Mouse (Mus musculus) G1E (cell line): ENCODE results near the gene St8sia1.

ENCODE experiments used
- CTCF ChIP-seq: IDR thresholded peaks from 2 replicates; pipeline ENCODE4 v1.5.1; 2012; ENCODE audit warnings: low read depth, low read length, inconsistent platforms, mixed read lengths
- GATA1 ChIP-seq: IDR thresholded peaks from 2 replicates; pipeline ENCODE4 v1.6.1; 2012; ENCODE audit warnings: borderline replicate concordance, low read length, inconsistent platforms, mixed read lengths
- GATA2 ChIP-seq: IDR thresholded peaks from 2 replicates; pipeline ENCODE4 v1.6.1; 2012; ENCODE audit warnings: low read depth, low read length, inconsistent platforms, borderline replicate concordance
- POLR2AphosphoS5 ChIP-seq: IDR thresholded peaks from 2 replicates; pipeline ENCODE4 v1.6.1; 2012; ENCODE audit warnings: low read depth, low read length, inconsistent platforms; ENCODE audit not compliant: insufficient replicate concordance
- TAL1 ChIP-seq: conservative IDR thresholded peaks from 2 replicates; pipeline ENCODE4 v1.6.1; 2012; ENCODE audit warnings: low read depth, low read length, inconsistent platforms, mixed read lengths

DNA sequence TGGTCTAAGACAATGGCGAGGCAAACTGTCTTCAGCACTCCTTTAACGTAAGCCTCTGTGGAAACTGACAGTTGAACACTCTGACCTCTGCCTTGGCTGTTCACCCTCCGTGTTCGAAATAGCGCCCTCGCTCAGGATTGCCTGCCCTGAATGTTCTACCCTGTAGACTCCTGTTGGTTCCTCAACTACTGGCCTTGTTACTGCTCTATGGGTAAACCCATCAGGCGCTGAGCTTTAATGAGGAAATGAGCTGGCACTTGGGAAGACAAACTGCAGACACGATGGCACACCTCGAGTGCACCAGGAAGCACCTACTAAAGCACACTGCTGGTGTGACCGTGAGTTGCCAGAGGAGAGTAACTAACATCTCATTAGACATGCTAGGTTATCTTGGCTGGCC, 49.6 kb downstream of the St8sia1 start:
- TF ChIP-seq CTCF (no peak), TAL1 (no peak), GATA1 (no peak), GATA2 (no peak), POLR2AphosphoS5 (no peak)
